Mouse (Mus musculus) kidney, embryonic 15.5 days (tissue): ENCODE results near the gene Ccdc117. TPM values are rescaled to one million over a fixed set of nuclear protein-coding genes. Genes with fewer than 3 reads are reported as not detected.

Experiments
- ATAC-seq: fragments of 200-750 bp; cut with Nextera tagmentation; replicated peaks from 2 replicates; pipeline ENCODE4 v1.8.0; 2017; ENCODE audit warnings: moderate TSS enrichment; ENCODE audit not compliant: low FRiP score
- H3K27ac ChIP-seq: fragments of 300-500 bp; sonication (generic); 2 replicates; pipeline ENCODE4 v1.5.1; 2015; ENCODE audit warnings: mild to moderate bottlenecking, inconsistent platforms
- H3K27me3 ChIP-seq: fragments of 300-500 bp; sonication (generic); 2 replicates; pipeline ENCODE4 v1.6.1; 2015; ENCODE audit warnings: inconsistent platforms
- H3K36me3 ChIP-seq: fragments of 300-500 bp; sonication (generic); 2 replicates; pipeline ENCODE4 v1.6.1; 2015; ENCODE audit warnings: inconsistent platforms
- H3K4me1 ChIP-seq: fragments of 300-500 bp; sonication (generic); 2 replicates; pipeline ENCODE4 v1.6.1; 2015; ENCODE audit warnings: inconsistent platforms
- H3K4me2 ChIP-seq: fragments of 300-500 bp; sonication (generic); 2 replicates; pipeline ENCODE4 v1.6.1; 2015; ENCODE audit warnings: moderate library complexity, mild to moderate bottlenecking, inconsistent platforms
- H3K4me3 ChIP-seq: fragments of 300-500 bp; sonication (generic); replicated peaks from 2 replicates; pipeline ENCODE4 v1.5.1; 2015; ENCODE audit warnings: mild to moderate bottlenecking, inconsistent platforms
- H3K9ac ChIP-seq: fragments of 300-500 bp; sonication (generic); 2 replicates; pipeline ENCODE4 v1.6.1; 2015; ENCODE audit warnings: mild to moderate bottlenecking, inconsistent platforms
- H3K9me3 ChIP-seq: fragments of 300-500 bp; sonication (generic); replicated peaks from 2 replicates; pipeline ENCODE4 v1.6.1; 2016; ENCODE audit warnings: inconsistent platforms
- WGBS: fragments of 180-500 bp; shearing (Covaris S2); methylation state at CpG from one replicate; pipeline ENCODE4 v1.1.7; 2015; ENCODE audit warnings: mixed read lengths; 5-methylcytosine and 5-hydroxymethylcytosine counted together
- polyA plus RNA-seq: library from polyadenylated mRNA; unstranded; fragments of >200 nt; fragmentation: Nextera tagmentation; extraction: Ambion mirVana; gene quantifications from 2 replicates; pipeline ENCODE4 v1.2.1, GENCODE M21; 2015

Gene Ccdc117
- polyA plus RNA-seq, result 18.8 and 19.7 TPM in 2 replicates

DNA sequence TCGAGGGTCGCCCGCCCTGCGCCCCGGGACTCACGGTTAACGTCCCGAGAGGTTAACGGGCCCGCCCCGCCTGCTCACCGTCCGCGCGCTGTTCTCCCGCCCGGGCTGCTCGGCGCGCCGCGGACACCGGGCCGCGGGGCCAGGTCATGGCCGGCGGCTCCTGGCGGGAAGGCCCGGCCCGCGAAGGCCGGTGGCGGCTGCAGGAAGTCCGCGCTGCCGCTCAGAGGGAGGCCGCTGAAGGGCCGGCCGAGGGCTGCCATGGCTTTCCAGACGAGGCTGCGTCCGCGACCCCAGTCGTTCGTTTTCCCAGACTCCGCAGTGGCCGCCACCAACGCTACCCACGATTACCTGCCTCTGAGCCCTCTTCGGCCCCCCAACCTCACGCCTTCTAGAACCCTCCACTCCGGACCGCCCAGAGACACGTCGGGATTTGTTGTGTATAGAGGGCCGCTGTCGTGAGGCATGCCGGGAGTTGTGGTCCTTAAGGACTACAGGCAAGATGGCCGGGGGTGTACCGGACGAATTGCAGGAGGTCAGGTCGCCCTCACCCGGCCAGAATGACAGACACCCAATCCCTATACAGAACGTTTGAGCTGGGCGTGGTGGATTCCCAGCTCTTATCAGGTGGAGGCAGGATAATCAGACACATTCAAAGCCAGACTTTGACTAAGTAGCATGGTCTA lies at the start of gene Ccdc117:
Gene Ccdc117, minus strand, starts transcription at position 389 of the 683 bp plus-strand sequence.
- Histone ChIP-seq H3K27me3 (no peaks in the 10 kb centered on the region), H3K36me3 (peaks cover 21% of the 10 kb centered on the region), H3K9me3 (no peaks in the 10 kb centered on the region), H3K4me2 (peak within 1 kb of the TSS; percentile 76), H3K4me3 (peak within 1 kb of the TSS; percentile 86), H3K27ac (peak within 1 kb of the TSS; percentile 87), H3K9ac (peak within 1 kb of the TSS; percentile 82), H3K4me1 (peaks cover 27% of the 10 kb centered on the region)
- peak; percentile 98 for ATAC-seq
- under 1% methylated on average over 65 of the region's 65 CpGs for WGBS

DNA sequence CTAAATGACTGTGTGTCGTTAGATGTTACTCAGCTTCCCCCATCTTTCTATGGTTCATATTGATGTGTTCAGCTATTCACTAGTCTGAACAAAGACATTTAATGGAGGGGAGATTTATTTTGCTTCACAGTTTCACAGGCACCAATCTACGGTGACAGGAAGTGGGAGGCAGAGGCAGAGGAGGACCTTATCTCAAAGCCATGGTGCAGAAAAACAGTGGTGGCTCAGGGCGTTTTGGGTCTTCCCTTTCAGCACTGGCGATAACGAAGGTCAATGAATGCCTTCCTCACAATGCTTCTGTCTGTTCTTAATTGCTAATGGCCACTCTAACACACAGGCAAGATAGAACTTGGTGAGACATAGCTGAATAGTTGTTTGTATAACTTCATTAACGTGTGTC lies 33.1 kb upstream of the Ccdc117 start:
- Histone ChIP-seq H3K9me3 (no peaks in the 10 kb centered on the region), H3K27me3 (no peaks in the 10 kb centered on the region), H3K36me3 (no peaks in the 10 kb centered on the region), H3K9ac (no peak overlapping the region), H3K27ac (no peak overlapping the region), H3K4me2 (no peak overlapping the region), H3K4me1 (no peaks in the 10 kb centered on the region), H3K4me3 (no peak overlapping the region)
- no peak for ATAC-seq
- WGBS, result 56% methylated on average over 6 of the region's 6 CpGs

DNA sequence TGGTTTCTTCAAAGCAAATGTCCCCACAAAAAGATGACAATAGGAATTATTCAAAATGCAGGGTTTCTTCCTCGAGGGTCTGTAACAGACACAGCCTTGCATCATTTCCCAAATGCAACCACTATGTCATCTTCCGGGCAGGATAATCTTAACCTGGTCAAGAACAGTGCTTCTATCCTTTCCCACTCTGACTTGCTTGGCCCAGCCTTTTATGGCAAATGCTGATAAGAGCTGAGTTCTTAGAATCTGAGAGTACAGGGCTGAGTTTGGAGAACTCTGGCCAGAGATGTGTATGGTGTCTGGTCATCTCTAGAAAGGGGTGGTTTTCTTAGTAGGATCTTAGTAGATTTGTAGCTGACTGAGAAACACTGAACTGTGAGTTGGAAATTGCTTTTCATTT lies 31.8 kb upstream of the Ccdc117 start:
- Histone ChIP-seq H3K27me3 (no peaks in the 10 kb centered on the region), H3K4me3 (no peak overlapping the region), H3K27ac (no peak overlapping the region), H3K9ac (no peak overlapping the region), H3K36me3 (no peaks in the 10 kb centered on the region), H3K4me1 (no peaks in the 10 kb centered on the region), H3K4me2 (no peak overlapping the region), H3K9me3 (no peaks in the 10 kb centered on the region)
- WGBS, result 75% methylated on average over 2 of the region's 2 CpGs
- no peak for ATAC-seq

DNA sequence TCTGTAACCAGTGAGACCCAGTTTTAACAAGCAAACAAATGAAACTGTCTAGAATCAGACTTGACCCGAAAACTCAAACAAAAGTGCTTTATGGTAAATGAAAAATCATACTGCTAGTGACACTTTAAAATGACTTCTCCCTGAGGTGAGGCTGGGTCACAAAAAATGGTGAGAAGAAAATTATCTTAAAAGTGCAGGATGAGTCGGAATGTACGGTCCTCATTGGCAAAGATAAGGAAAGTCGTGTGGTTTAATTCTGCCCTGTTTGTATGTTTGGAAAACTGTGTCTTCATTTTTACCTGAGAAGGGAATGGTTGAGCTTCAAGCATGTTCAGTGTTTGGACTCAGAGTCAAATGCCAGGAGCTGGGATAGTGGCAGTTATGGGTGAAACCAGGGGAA lies 29.9 kb upstream of the Ccdc117 start:
- H3K27ac ChIP-seq, result no peak overlapping the region
- H3K4me1 ChIP-seq, result no peaks in the 10 kb centered on the region
- no peaks in the 10 kb centered on the region for H3K36me3 ChIP-seq
- no peaks in the 10 kb centered on the region for H3K27me3 ChIP-seq
- no peak overlapping the region for H3K4me3 ChIP-seq
- H3K4me2 ChIP-seq, result no peak overlapping the region
- 90% methylated on average over 4 of the region's 4 CpGs for whole genome bisulfite sequencing
- ATAC-seq, result no peak
- no peaks in the 10 kb centered on the region for H3K9me3 ChIP-seq
- no peak overlapping the region for H3K9ac ChIP-seq

DNA sequence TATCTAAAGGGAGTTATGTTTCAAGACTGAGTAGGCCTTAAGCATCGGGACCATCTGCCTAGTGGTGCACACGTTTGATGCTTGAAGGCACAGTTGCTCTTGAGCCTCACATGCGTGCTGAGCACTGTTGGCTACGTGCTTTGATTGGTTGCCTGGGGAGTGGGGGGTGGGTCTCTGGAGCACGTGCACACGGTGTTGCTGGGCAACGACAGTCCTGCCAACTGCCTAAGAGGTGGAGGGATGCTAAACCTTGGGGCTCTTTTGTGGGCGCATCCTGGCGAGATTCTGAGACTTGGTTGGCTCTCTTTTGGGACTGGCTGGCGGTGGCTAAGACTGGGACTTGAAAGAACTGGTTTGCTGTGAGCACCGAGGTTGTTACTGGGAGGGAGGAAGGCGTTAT lies 27.5 kb upstream of the Ccdc117 start, which contains the start of gene Ankrd36:
Gene Ankrd36, plus strand, starts transcription at position 211 of the 400 bp plus-strand sequence.
- no peak for ATAC-seq
- Histone ChIP-seq H3K4me1 (no peaks in the 10 kb centered on the region), H3K4me3 (no peak within 1 kb of the TSS), H3K27ac (no peak within 1 kb of the TSS), H3K27me3 (no peaks in the 10 kb centered on the region), H3K4me2 (no peak within 1 kb of the TSS), H3K9me3 (no peaks in the 10 kb centered on the region), H3K36me3 (no peaks in the 10 kb centered on the region), H3K9ac (no peak within 1 kb of the TSS)
- WGBS, result 85% methylated on average over 12 of the region's 12 CpGs

DNA sequence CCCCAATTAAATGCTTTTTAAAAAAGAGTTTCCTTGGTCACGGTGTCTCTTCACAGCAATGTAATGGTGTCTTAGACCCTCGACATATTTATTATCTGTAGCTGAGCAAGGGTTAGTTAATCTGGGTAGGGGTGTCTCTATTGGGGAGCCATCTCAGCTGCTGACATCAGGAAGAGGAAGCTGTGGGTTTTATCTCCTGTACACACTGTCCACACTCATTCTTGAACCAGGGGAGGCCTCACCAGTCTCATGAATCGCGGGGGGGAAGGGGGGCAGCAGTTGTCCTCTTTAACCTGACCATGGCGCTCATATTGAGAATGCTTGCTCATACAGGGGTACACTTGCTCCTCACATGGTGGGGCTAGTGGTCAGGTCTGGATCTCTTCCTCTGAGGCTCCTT lies 26.1 kb upstream of the Ccdc117 start:
- no peaks in the 10 kb centered on the region for H3K36me3 ChIP-seq
- H3K27ac ChIP-seq, result no peak overlapping the region
- H3K9me3 ChIP-seq, result no peaks in the 10 kb centered on the region
- H3K9ac ChIP-seq, result no peak overlapping the region
- 86% methylated on average over 5 of the region's 5 CpGs for whole genome bisulfite sequencing
- H3K4me1 ChIP-seq, result no peaks in the 10 kb centered on the region
- ATAC-seq, result no peak
- H3K4me3 ChIP-seq, result no peak overlapping the region
- H3K27me3 ChIP-seq, result no peaks in the 10 kb centered on the region
- no peak overlapping the region for H3K4me2 ChIP-seq

DNA sequence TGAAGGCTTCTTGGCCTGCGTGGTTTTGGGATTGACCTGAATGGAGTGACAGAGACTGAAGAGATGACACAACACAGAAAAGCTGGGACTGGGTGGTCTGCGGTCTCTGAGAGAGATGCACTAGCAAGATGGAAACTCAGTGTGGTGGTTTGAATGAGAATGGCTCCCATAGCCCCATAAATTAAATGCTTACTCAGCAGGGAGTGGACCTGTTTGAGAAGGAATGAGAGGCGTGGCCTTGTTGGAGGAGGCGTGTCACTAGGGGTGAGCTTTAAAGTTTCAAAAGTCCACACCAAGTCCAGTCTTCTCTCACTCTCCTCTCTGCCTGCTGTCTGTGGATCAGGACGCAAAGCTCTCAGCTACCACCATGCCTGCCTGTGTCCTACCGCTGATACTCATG lies 25.7 kb upstream of the Ccdc117 start:
- H3K4me2 ChIP-seq, result no peak overlapping the region
- H3K4me1 ChIP-seq, result no peaks in the 10 kb centered on the region
- no peak for ATAC-seq
- H3K9ac ChIP-seq, result no peak overlapping the region
- H3K9me3 ChIP-seq, result no peaks in the 10 kb centered on the region
- no peak overlapping the region for H3K4me3 ChIP-seq
- WGBS, result 97% methylated on average over 6 of the region's 6 CpGs
- no peaks in the 10 kb centered on the region for H3K27me3 ChIP-seq
- no peak overlapping the region for H3K27ac ChIP-seq
- H3K36me3 ChIP-seq, result no peaks in the 10 kb centered on the region

DNA sequence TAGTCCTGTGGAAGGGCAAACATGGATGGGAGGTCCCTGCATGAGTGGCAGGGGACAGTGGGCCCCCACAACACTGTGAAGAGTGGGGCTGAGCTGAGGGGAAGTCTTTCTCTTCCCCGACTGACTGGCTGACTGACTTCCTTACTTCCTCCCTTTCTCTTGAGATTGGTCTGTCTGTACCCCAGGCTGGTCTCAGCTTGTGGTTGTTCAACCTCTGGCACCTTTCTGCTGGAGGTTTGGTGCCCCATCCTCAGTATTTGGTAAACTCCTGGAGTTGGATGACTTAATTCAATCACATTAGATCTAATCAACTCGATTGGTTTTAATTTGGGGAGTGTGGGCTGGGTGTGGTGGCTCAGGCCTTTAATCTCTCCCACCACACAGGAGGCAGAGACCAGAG lies 24.5 kb upstream of the Ccdc117 start:
- WGBS, result 64% methylated on average over 2 of the region's 2 CpGs
- no peak for ATAC-seq

DNA sequence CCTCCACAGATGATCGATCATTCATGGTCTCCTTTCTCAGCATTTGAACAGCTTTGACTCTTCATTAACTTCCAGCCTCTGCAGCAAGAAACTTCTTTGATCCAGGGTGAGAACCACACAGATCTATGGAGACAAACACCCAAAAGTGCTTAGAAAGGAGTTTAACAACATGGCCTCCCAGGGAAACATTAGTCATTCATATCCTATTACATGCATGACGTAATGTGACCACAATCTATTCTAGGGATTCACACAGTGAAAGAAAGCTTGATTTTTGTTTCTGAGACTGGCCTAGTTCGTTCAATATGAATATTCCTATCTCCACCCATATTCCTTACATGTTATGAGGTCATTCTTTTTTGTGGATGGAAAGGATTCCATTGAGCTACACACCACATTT lies 23.6 kb upstream of the Ccdc117 start:
- 76% methylated on average over 3 of the region's 3 CpGs for WGBS
- H3K4me3 ChIP-seq, result no peak overlapping the region
- no peaks in the 10 kb centered on the region for H3K27me3 ChIP-seq
- H3K27ac ChIP-seq, result no peak overlapping the region
- H3K36me3 ChIP-seq, result no peaks in the 10 kb centered on the region
- H3K4me2 ChIP-seq, result no peak overlapping the region
- no peaks in the 10 kb centered on the region for H3K9me3 ChIP-seq
- no peak for ATAC-seq
- no peaks in the 10 kb centered on the region for H3K4me1 ChIP-seq
- no peak overlapping the region for H3K9ac ChIP-seq

More for the DNA sequence above, 24.5 kb upstream of the Ccdc117 start:
- no peaks in the 10 kb centered on the region for H3K27me3 ChIP-seq
- H3K4me2 ChIP-seq, result no peak overlapping the region
- H3K4me3 ChIP-seq, result no peak overlapping the region
- no peak overlapping the region for H3K27ac ChIP-seq
- H3K9me3 ChIP-seq, result no peaks in the 10 kb centered on the region
- H3K36me3 ChIP-seq, result no peaks in the 10 kb centered on the region
- H3K9ac ChIP-seq, result no peak overlapping the region
- no peaks in the 10 kb centered on the region for H3K4me1 ChIP-seq

DNA sequence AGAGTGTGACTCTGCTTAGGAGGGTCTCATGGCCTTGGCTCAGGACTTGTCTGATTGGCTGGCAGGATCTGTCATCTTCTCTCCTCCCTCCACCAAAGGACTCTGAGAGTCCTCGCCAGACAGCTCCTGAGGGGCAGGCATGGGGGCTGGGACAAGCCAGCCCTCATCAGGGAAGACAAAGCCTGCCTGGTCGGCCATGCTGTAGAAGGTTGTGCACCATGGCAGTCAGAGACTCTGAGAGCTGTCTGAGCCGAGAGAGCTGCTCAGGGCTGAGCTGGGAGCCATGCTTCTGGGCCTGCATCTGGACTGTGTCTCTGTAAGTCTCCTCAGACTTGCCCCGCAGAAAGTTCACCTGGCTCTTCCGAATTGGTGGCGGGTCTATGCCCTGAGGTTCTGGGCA lies 21.9 kb upstream of the Ccdc117 start:
- H3K27ac ChIP-seq, result no peak overlapping the region
- H3K4me2 ChIP-seq, result no peak overlapping the region
- no peak for ATAC-seq
- no peak overlapping the region for H3K9ac ChIP-seq
- H3K36me3 ChIP-seq, result no peaks in the 10 kb centered on the region
- no peak overlapping the region for H3K4me3 ChIP-seq
- H3K4me1 ChIP-seq, result no peaks in the 10 kb centered on the region
- H3K27me3 ChIP-seq, result no peaks in the 10 kb centered on the region
- no peaks in the 10 kb centered on the region for H3K9me3 ChIP-seq
- 70% methylated on average over 6 of the region's 6 CpGs for WGBS

DNA sequence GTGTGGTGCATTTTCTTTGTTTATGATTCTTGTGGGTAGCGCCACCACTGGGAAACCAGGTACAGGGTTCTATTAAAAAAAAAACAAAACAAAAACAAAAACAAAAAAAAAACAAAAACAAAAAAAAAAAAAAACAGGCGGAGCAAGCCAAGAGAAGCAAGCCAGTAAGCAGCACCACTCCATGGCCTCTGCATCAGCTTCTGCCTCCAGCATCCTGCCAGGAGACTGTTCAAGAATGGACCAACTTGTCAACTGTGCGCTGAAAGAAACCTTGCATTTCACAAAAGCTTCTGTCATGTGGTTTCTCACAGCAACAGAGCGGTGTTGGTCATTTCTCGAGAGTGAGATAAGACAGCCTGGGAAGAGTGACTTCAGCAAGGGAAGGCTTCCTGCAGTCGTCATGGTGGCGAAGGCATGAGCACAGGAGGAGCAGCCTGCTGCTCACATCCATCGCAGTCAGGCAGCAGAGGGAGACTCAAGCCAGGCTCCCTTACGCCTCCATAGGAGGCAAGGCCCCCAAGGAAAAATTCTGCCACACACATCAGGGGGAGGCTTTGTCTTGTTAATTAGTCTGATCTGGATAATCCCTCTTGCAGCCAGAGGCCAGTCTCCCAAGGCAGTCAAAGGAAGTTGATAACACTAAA lies 20.8 kb upstream of the Ccdc117 start:
- 46% methylated on average over 8 of the region's 9 CpGs for WGBS
- ATAC-seq, result no peak
- no peaks in the 10 kb centered on the region for H3K9me3 ChIP-seq

DNA sequence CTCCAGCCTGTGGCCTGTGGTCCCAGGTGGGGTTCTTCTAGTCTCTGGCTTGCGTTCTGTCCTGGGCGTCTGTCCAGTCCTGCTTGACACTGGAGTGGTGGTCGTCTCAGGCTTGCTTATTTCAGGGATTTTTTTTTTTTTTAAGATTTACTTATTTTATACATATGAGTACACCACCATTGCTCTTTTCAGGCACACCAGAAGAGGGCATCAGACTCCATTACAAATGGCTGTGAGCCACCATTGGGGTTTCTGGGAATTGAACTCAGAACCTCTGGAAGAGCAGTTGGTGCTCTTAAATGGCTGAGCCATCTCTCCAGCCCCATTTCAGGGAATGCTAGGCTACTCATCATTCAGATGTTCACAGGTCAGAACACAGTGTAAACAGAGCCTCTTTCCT lies 18.3 kb upstream of the Ccdc117 start:
- WGBS, result 63% methylated on average over 3 of the region's 3 CpGs

More for the DNA sequence above, 20.8 kb upstream of the Ccdc117 start:
- H3K4me3 ChIP-seq, result no peak overlapping the region
- H3K4me2 ChIP-seq, result no peak overlapping the region
- H3K9ac ChIP-seq, result no peak overlapping the region
- H3K36me3 ChIP-seq, result no peaks in the 10 kb centered on the region
- H3K27me3 ChIP-seq, result no peaks in the 10 kb centered on the region
- no peaks in the 10 kb centered on the region for H3K4me1 ChIP-seq
- H3K27ac ChIP-seq, result no peak overlapping the region

More for the DNA sequence above, 18.3 kb upstream of the Ccdc117 start:
- no peaks in the 10 kb centered on the region for H3K4me1 ChIP-seq
- H3K9me3 ChIP-seq, result no peaks in the 10 kb centered on the region
- H3K4me2 ChIP-seq, result no peak overlapping the region
- no peaks in the 10 kb centered on the region for H3K27me3 ChIP-seq
- no peak for ATAC-seq
- no peaks in the 10 kb centered on the region for H3K36me3 ChIP-seq
- H3K9ac ChIP-seq, result no peak overlapping the region
- H3K27ac ChIP-seq, result no peak overlapping the region
- H3K4me3 ChIP-seq, result no peak overlapping the region
